Mouse (Mus musculus) testis, adult 2 months (tissue): ENCODE measurements around the gene 2310011J03Rik.

Experiments used
- CTCF ChIP-seq: fragments of 200-500 bp; IDR thresholded peaks from 2 replicates; pipeline ENCODE4 v1.5.1; 2012; ENCODE audit warnings: low read depth, mild to moderate bottlenecking, inconsistent platforms, low read length, moderate library complexity; ENCODE audit not compliant: control insufficient read depth, insufficient read depth, insufficient replicate concordance
- POLR2A ChIP-seq: fragments of 200-500 bp; IDR thresholded peaks from 2 replicates; pipeline ENCODE4 v1.6.1; 2012; ENCODE audit warnings: low read depth, mild to moderate bottlenecking, inconsistent platforms, low read length, moderate library complexity; ENCODE audit not compliant: control insufficient read depth

DNA sequence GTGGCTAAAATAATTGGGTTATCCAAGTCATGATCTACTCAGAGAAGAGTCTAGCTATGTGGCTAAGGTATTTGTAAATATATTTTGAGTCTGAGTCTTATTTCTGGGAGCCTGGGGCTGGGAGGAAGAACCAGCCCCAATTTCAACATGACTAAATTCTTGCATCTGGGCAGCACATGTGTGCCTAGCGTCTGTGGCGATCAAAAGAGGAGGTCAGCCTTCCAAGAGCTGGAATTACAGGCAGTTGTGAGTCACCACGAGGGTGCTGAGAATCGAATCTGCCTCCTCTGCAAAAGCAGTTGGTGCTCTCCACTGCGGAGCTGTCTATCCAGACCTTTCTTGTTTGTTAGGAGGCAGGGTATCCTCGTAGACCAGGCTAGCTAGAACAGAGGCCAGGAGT, 45.4 kb upstream of the 2310011J03Rik start:
- no peak for TF ChIP-seq CTCF
- no peak for TF ChIP-seq POLR2A
